Mouse (Mus musculus) intestine, postnatal 0 days (tissue): ENCODE measurements around the gene Bub1b. TPM values are rescaled to one million over a fixed set of nuclear protein-coding genes. Genes with fewer than 3 reads are reported as not detected.

Experiments used
- ATAC-seq: fragments of 200-750 bp; cut with Nextera tagmentation; 2 replicates; pipeline ENCODE4 v1.8.0; 2017; ENCODE audit warnings: mild to moderate bottlenecking, moderate TSS enrichment, moderate library complexity
- H3K27ac ChIP-seq: fragments of 300-500 bp; sonication (generic); 2 replicates; pipeline ENCODE4 v1.5.1; 2014; ENCODE audit warnings: mild to moderate bottlenecking, low read depth, low read length, moderate library complexity
- H3K27me3 ChIP-seq: fragments of 300-500 bp; sonication (generic); replicated peaks from 2 replicates; pipeline ENCODE4 v1.6.1; 2014; ENCODE audit warnings: low read length, mixed read lengths; ENCODE audit not compliant: control insufficient read depth, insufficient read depth
- H3K36me3 ChIP-seq: fragments of 300-500 bp; sonication (generic); 2 replicates; pipeline ENCODE4 v1.6.1; 2014; ENCODE audit warnings: mild to moderate bottlenecking, moderate library complexity; ENCODE audit not compliant: control insufficient read depth, insufficient read depth
- H3K4me1 ChIP-seq: fragments of 300-500 bp; sonication (generic); replicated peaks from 2 replicates; pipeline ENCODE4 v1.6.1; 2014; ENCODE audit warnings: antibody characterized with exemption, low read length, mixed read lengths; ENCODE audit not compliant: control insufficient read depth, insufficient read depth
- H3K4me2 ChIP-seq: fragments of 300-500 bp; sonication (generic); replicated peaks from 2 replicates; pipeline ENCODE4 v1.6.1; 2014; ENCODE audit warnings: low read depth, mild to moderate bottlenecking, moderate library complexity
- H3K4me3 ChIP-seq: fragments of 300-500 bp; sonication (generic); 2 replicates; pipeline ENCODE4 v1.5.1; 2014; ENCODE audit warnings: low read depth, low read length
- H3K9ac ChIP-seq: fragments of 300-500 bp; sonication (generic); 2 replicates; pipeline ENCODE4 v1.6.1; 2014; ENCODE audit warnings: mild to moderate bottlenecking, low read depth, low read length
- H3K9me3 ChIP-seq: fragments of 300-500 bp; sonication (generic); 2 replicates; pipeline ENCODE4 v1.6.1; 2016; ENCODE audit warnings: mixed run types; ENCODE audit not compliant: control insufficient read depth
- CTCF ChIP-seq: sonication (generic); IDR thresholded peaks from 2 replicates; pipeline ENCODE4 v1.5.1; 2016; ENCODE audit warnings: low read depth, mild to moderate bottlenecking, control low read depth, antibody characterized with exemption, moderate library complexity
- whole genome bisulfite sequencing: fragments of 180-500 bp; shearing (Covaris S2); extraction: QIAGEN DNeasy Blood & Tissue Kit; methylation state at CpG from one replicate; pipeline ENCODE4 v1.1.7; 2014; 5-methylcytosine and 5-hydroxymethylcytosine counted together
- polyA plus RNA-seq: library from polyadenylated mRNA; unstranded; fragments of >200 nt; fragmentation: Nextera tagmentation; extraction: Ambion mirVana; gene quantifications from 2 replicates; pipeline ENCODE4 v1.2.1, GENCODE M21; 2015

Gene Bub1b
- polyA plus RNA-seq, 1 experiment from 2014 or later, result 9.9 TPM

GRCm38 (mm10) chr2:118665616-118666015, 67.6 kb downstream of the Bub1b start:
- no peak for TF ChIP-seq CTCF
- H3K9me3 ChIP-seq, result no peaks in the 10 kb centered on the region
- H3K27me3 ChIP-seq, result no peaks in the 10 kb centered on the region
- no peak overlapping the region for H3K27ac ChIP-seq
- 0 out of 2 replicates have a peak, but pooled peaks cover 4% of the 10 kb centered on the region for H3K4me1 ChIP-seq
- H3K9ac ChIP-seq, result no peak overlapping the region
- H3K36me3 ChIP-seq, result no peaks in the 10 kb centered on the region
- 96% methylated on average over 4 of the region's 4 CpGs for WGBS
- H3K4me2 ChIP-seq, result no peak overlapping the region
- no peak overlapping the region for H3K4me3 ChIP-seq
- ATAC-seq, result no peak

- H3K4me1 ChIP-seq, result 0 out of 2 replicates have a peak, but pooled peaks cover 4% of the 10 kb centered on the region
- no peaks in the 10 kb centered on the region for H3K9me3 ChIP-seq
- no peak overlapping the region for H3K9ac ChIP-seq
- H3K36me3 ChIP-seq, result no peaks in the 10 kb centered on the region
- 36% methylated on average over 5 of the region's 5 CpGs for WGBS
- ATAC-seq, result no peak
- H3K27ac ChIP-seq, result no peak overlapping the region
- no peaks in the 10 kb centered on the region for H3K27me3 ChIP-seq
- H3K4me3 ChIP-seq, result no peak overlapping the region
- no peak overlapping the region for H3K4me2 ChIP-seq
- TF ChIP-seq CTCF, result no peak
Observed at GRCm38 (mm10) chr2:118667181-118667580, 69.2 kb downstream of the Bub1b start.

GRCm38 (mm10) chr2:118669245-118669644, 71.2 kb downstream of the Bub1b start:
- 54% methylated on average over 6 of the region's 6 CpGs for WGBS
- TF ChIP-seq CTCF, result no peak
- no peaks in the 10 kb centered on the region for H3K36me3 ChIP-seq
- H3K4me1 ChIP-seq, result no peaks in the 10 kb centered on the region
- ATAC-seq, result no peak
- no peak overlapping the region for H3K4me2 ChIP-seq
- H3K27ac ChIP-seq, result no peak overlapping the region
- H3K27me3 ChIP-seq, result no peaks in the 10 kb centered on the region
- H3K9ac ChIP-seq, result no peak overlapping the region
- H3K9me3 ChIP-seq, result no peaks in the 10 kb centered on the region
- no peak overlapping the region for H3K4me3 ChIP-seq

GRCm38 (mm10) chr2:118669785-118670184, 71.8 kb downstream of the Bub1b start:
- TF ChIP-seq CTCF, result no peak
- Histone ChIP-seq H3K9me3 (no peaks in the 10 kb centered on the region), H3K27ac (no peak overlapping the region), H3K27me3 (0 out of 2 replicates have a peak, but pooled peaks cover 2% of the 10 kb centered on the region), H3K4me2 (no peak overlapping the region), H3K9ac (no peak overlapping the region), H3K4me3 (no peak overlapping the region), H3K4me1 (no peaks in the 10 kb centered on the region), H3K36me3 (no peaks in the 10 kb centered on the region)
- WGBS, result 23% methylated on average over 2 of the region's 2 CpGs
- no peak for ATAC-seq

- no peak for ATAC-seq
- 61% methylated on average over 1 of the region's 1 CpGs for WGBS
- Histone ChIP-seq H3K27me3 (peaks cover 17% of the 10 kb centered on the region), H3K27ac (no peak overlapping the region), H3K36me3 (no peaks in the 10 kb centered on the region), H3K9me3 (no peaks in the 10 kb centered on the region), H3K4me2 (no peak overlapping the region), H3K4me3 (no peak overlapping the region), H3K4me1 (no peaks in the 10 kb centered on the region), H3K9ac (no peak overlapping the region)
- no peak for TF ChIP-seq CTCF
Observed at GRCm38 (mm10) chr2:118671728-118672127, 73.7 kb downstream of the Bub1b start.

GRCm38 (mm10) chr2:118673686-118674465, 75.9 kb downstream of the Bub1b start:
- no peak overlapping the region for H3K27ac ChIP-seq
- no peak for ATAC-seq
- H3K9me3 ChIP-seq, result no peaks in the 10 kb centered on the region
- no peaks in the 10 kb centered on the region for H3K4me1 ChIP-seq
- 46% methylated on average over 15 of the region's 15 CpGs for WGBS
- H3K4me3 ChIP-seq, result no peak overlapping the region
- no peak overlapping the region for H3K4me2 ChIP-seq
- no peaks in the 10 kb centered on the region for H3K36me3 ChIP-seq
- H3K27me3 ChIP-seq, result peaks cover 21% of the 10 kb centered on the region
- TF ChIP-seq CTCF, result no peak
- H3K9ac ChIP-seq, result no peak overlapping the region
